Mouse (Mus musculus): ENCODE data around the gene Arrdc2.

Gene Arrdc2

GRCm38 (mm10) chr8:70839408-70840351 lies at the start of gene Arrdc2:
Arrdc2 (minus strand) TSS chr8:70839720.
- in situ Hi-C loops (cut with MboI, MseI) = loop anchor here (5.0 kb wide), 1 partner anchor 72 kb away; no protein-coding TSS in a partner anchor

- in situ Hi-C loops (cut with MboI, MseI) = no loop called here
Observed at GRCm38 (mm10) chr8:70887669-70888068, 48.1 kb upstream of the Arrdc2 start.

- in situ Hi-C loops (cut with MboI, MseI) = no loop called here
Observed at GRCm38 (mm10) chr8:70885612-70886011, 46.1 kb upstream of the Arrdc2 start.

GRCm38 (mm10) chr8:70884683-70885082 lies 45.2 kb upstream of the Arrdc2 start:
- in situ Hi-C loops (cut with MboI, MseI) = no loop called here

- in situ Hi-C loops (cut with MboI, MseI) = no loop called here
Observed at GRCm38 (mm10) chr8:70884186-70884585, 44.7 kb upstream of the Arrdc2 start.

- in situ Hi-C loops (cut with MboI, MseI) = no loop called here
Observed at GRCm38 (mm10) chr8:70880546-70880945, 41.0 kb upstream of the Arrdc2 start.

- in situ Hi-C loops (cut with MboI, MseI) = no loop called here
Observed at GRCm38 (mm10) chr8:70880126-70880525, 40.6 kb upstream of the Arrdc2 start.

- in situ Hi-C loops (cut with MboI, MseI) = no loop called here
Observed at GRCm38 (mm10) chr8:70879500-70879899, 40.0 kb upstream of the Arrdc2 start.

- in situ Hi-C loops (cut with MboI, MseI) = no loop called here
Observed at GRCm38 (mm10) chr8:70878178-70878577, 38.7 kb upstream of the Arrdc2 start.

GRCm38 (mm10) chr8:70876382-70876781 lies 36.9 kb upstream of the Arrdc2 start:
- in situ Hi-C loops (cut with MboI, MseI) = no loop called here

- in situ Hi-C loops (cut with MboI, MseI) = no loop called here
Observed at GRCm38 (mm10) chr8:70874441-70874840, 34.9 kb upstream of the Arrdc2 start.

- in situ Hi-C loops (cut with MboI, MseI) = no loop called here
Observed at GRCm38 (mm10) chr8:70873364-70873985, 34.0 kb upstream of the Arrdc2 start, which contains the start of gene Ccdc124. Ccdc124 (minus strand) TSS chr8:70873935.

GRCm38 (mm10) chr8:70872643-70873363 lies 33.3 kb upstream of the Arrdc2 start:
- in situ Hi-C loops (cut with MboI, MseI) = no loop called here

- in situ Hi-C loops (cut with MboI, MseI) = no loop called here
Observed at GRCm38 (mm10) chr8:70871195-70871807, 31.8 kb upstream of the Arrdc2 start.

GRCm38 (mm10) chr8:70869601-70870041 lies 30.1 kb upstream of the Arrdc2 start:
- in situ Hi-C loops (cut with MboI, MseI) = no loop called here

GRCm38 (mm10) chr8:70869199-70869571 lies 29.7 kb upstream of the Arrdc2 start:
- in situ Hi-C loops (cut with MboI, MseI) = no loop called here

- in situ Hi-C loops (cut with MboI, MseI) = no loop called here
Observed at GRCm38 (mm10) chr8:70868559-70869198, 29.2 kb upstream of the Arrdc2 start.

- in situ Hi-C loops (cut with MboI, MseI) = no loop called here
Observed at GRCm38 (mm10) chr8:70866566-70866965, 27.0 kb upstream of the Arrdc2 start.

- in situ Hi-C loops (cut with MboI, MseI) = no loop called here
Observed at GRCm38 (mm10) chr8:70866001-70866520, 26.5 kb upstream of the Arrdc2 start.

GRCm38 (mm10) chr8:70865350-70866000 lies 26.0 kb upstream of the Arrdc2 start:
- in situ Hi-C loops (cut with MboI, MseI) = no loop called here
